Mouse (Mus musculus) olfactory bulb, adult 2 months (tissue): Measurements from ENCODE around the gene Fam227a.

Experiments
- CTCF ChIP-seq: fragments of 200-500 bp; IDR thresholded peaks from 2 replicates; pipeline ENCODE4 v1.5.1; 2012; ENCODE audit warnings: low read depth, mild to moderate bottlenecking, low read length, moderate library complexity; ENCODE audit not compliant: insufficient read depth
- POLR2A ChIP-seq: fragments of 200-500 bp; IDR thresholded peaks from 2 replicates; pipeline ENCODE4 v1.6.1; 2012; ENCODE audit warnings: mild to moderate bottlenecking, low read depth, low read length, moderate library complexity; ENCODE audit not compliant: insufficient read depth

GRCm38 (mm10) chr15:79575543-79576222 lies 83.1 kb downstream of the Fam227a start:
- no peak for TF ChIP-seq CTCF
- TF ChIP-seq POLR2A = no peak
